Mouse (Mus musculus) stomach, postnatal 0 days (tissue): ENCODE measurements around the gene Apbb1. TPM values are rescaled to one million over a fixed set of nuclear protein-coding genes. Genes with fewer than 3 reads are reported as not detected.

Source experiments
- ATAC-seq: fragments of 200-750 bp; cut with Nextera tagmentation; 2 replicates; pipeline ENCODE4 v1.8.0; 2017; ENCODE audit not compliant: low FRiP score, low TSS enrichment
- DNase-seq: peaks from one replicate; pipeline ENCODE4 v3.0.0-alpha.2; 2016; ENCODE audit warnings: low spot score
- H3K27ac ChIP-seq: fragments of 300-500 bp; sonication (generic); replicated peaks from 2 replicates; pipeline ENCODE4 v1.5.1; 2014; ENCODE audit warnings: mild to moderate bottlenecking, control low read depth
- H3K27me3 ChIP-seq: fragments of 300-500 bp; sonication (generic); 2 replicates; pipeline ENCODE4 v1.6.1; 2014; ENCODE audit warnings: low read length; ENCODE audit not compliant: control insufficient read depth, insufficient read depth
- H3K36me3 ChIP-seq: fragments of 300-500 bp; sonication (generic); 2 replicates; pipeline ENCODE4 v1.6.1; 2014; ENCODE audit warnings: low read length, mixed read lengths; ENCODE audit not compliant: control insufficient read depth, insufficient read depth
- H3K4me1 ChIP-seq: fragments of 300-500 bp; sonication (generic); replicated peaks from 2 replicates; pipeline ENCODE4 v1.6.1; 2014; ENCODE audit warnings: antibody characterized with exemption; ENCODE audit not compliant: control insufficient read depth, insufficient read depth
- H3K4me2 ChIP-seq: fragments of 300-500 bp; sonication (generic); replicated peaks from 2 replicates; pipeline ENCODE4 v1.6.1; 2014; ENCODE audit warnings: low read depth, mild to moderate bottlenecking, control low read depth, moderate library complexity
- H3K4me3 ChIP-seq: fragments of 300-500 bp; sonication (generic); 2 replicates; pipeline ENCODE4 v1.5.1; 2014; ENCODE audit warnings: low read depth, low read length, control low read depth
- H3K9ac ChIP-seq: fragments of 300-500 bp; sonication (generic); 2 replicates; pipeline ENCODE4 v1.6.1; 2014; ENCODE audit warnings: mild to moderate bottlenecking, low read length, control low read depth, mixed read lengths
- H3K9me3 ChIP-seq: fragments of 300-500 bp; sonication (generic); 2 replicates; pipeline ENCODE4 v1.6.1; 2016; ENCODE audit warnings: low read length; ENCODE audit not compliant: control insufficient read depth
- CTCF ChIP-seq: IDR thresholded peaks from 2 replicates; pipeline ENCODE4 v1.5.1; 2016; ENCODE audit warnings: antibody characterized with exemption, low read depth, mild to moderate bottlenecking, moderate library complexity
- EP300 ChIP-seq: optimal IDR thresholded peaks from 2 replicates; pipeline ENCODE3; 2016; ENCODE audit warnings: antibody characterized with exemption
- WGBS: fragments of 180-500 bp; shearing (Covaris S2); extraction: QIAGEN DNeasy Blood & Tissue Kit; methylation state at CpG from one replicate; pipeline ENCODE4 v1.1.7; 2014; 5-methylcytosine and 5-hydroxymethylcytosine counted together
- polyA plus RNA-seq: library from polyadenylated mRNA; unstranded; fragments of >200 nt; fragmentation: Nextera tagmentation; extraction: Ambion mirVana; gene quantifications from 2 replicates; pipeline ENCODE4 v1.2.1, GENCODE M21; 2015

Apbb1 gene
- polyA plus RNA-seq: 16.6 and 18.5 TPM in 2 replicates

- H3K9me3 ChIP-seq: no peaks in the 10 kb centered on the region
- TF ChIP-seq CTCF: no peak; the same call in 1 of the 2 replicates
- TF ChIP-seq EP300: no peak
- ATAC-seq: peak; percentile 93
- peak within 1 kb of the TSS; percentile 86 for H3K4me2 ChIP-seq
- no peaks in the 10 kb centered on the region for H3K4me1 ChIP-seq
- under 1% methylated on average over 24 of the region's 54 CpGs for WGBS
- peak within 1 kb of the TSS; percentile 73 for H3K4me3 ChIP-seq
- peak within 1 kb of the TSS; percentile 70 for H3K9ac ChIP-seq
- no peaks in the 10 kb centered on the region for H3K27me3 ChIP-seq
- no peaks in the 10 kb centered on the region for H3K36me3 ChIP-seq
- peak; percentile 76 for DNase-seq
- H3K27ac ChIP-seq: peak within 1 kb of the TSS; percentile 63; the same call in 1 of the 2 replicates
Measured at GRCm38 (mm10) chr7:105581094-105581703, at the start of gene Apbb1. Gene Apbb1 (minus strand): TSS chr7:105581653.

GRCm38 (mm10) chr7:105628633-105629032, 47.2 kb upstream of the Apbb1 start:
- H3K9me3 ChIP-seq: no peaks in the 10 kb centered on the region
- no peak overlapping the region for H3K9ac ChIP-seq
- H3K4me2 ChIP-seq: no peak overlapping the region
- WGBS: 17% methylated on average over 3 of the region's 3 CpGs
- H3K4me3 ChIP-seq: no peak overlapping the region
- peak overlapping the region; percentile 69 for H3K27ac ChIP-seq
- no peak for DNase-seq
- H3K36me3 ChIP-seq: peaks cover 5% of the 10 kb centered on the region; the same call in 1 of the 2 replicates
- peaks cover 7% of the 10 kb centered on the region for H3K4me1 ChIP-seq
- ATAC-seq: peak; percentile 41; the same call in 1 of the 2 replicates
- no peaks in the 10 kb centered on the region for H3K27me3 ChIP-seq
- no peak for TF ChIP-seq CTCF

- H3K4me2 ChIP-seq: no peak overlapping the region
- 80% methylated on average over 6 of the region's 6 CpGs for WGBS
- H3K4me1 ChIP-seq: peaks cover 7% of the 10 kb centered on the region
- no peak overlapping the region for H3K4me3 ChIP-seq
- no peaks in the 10 kb centered on the region for H3K27me3 ChIP-seq
- H3K36me3 ChIP-seq: peaks cover 5% of the 10 kb centered on the region; the same call in 1 of the 2 replicates
- DNase-seq (no peak), ATAC-seq (no peak)
- TF ChIP-seq CTCF: no peak
- no peak for TF ChIP-seq EP300
- H3K27ac ChIP-seq: no peak overlapping the region
- no peak overlapping the region for H3K9ac ChIP-seq
- H3K9me3 ChIP-seq: no peaks in the 10 kb centered on the region
Measured at GRCm38 (mm10) chr7:105625397-105625796, 43.9 kb upstream of the Apbb1 start.

- WGBS: 70% methylated on average over 8 of the region's 8 CpGs
- no peak overlapping the region for H3K9ac ChIP-seq
- DNase-seq (no peak), ATAC-seq (no peak)
- H3K9me3 ChIP-seq: no peaks in the 10 kb centered on the region
- H3K4me1 ChIP-seq: no peaks in the 10 kb centered on the region
- H3K36me3 ChIP-seq: peaks cover 21% of the 10 kb centered on the region
- no peak overlapping the region for H3K4me2 ChIP-seq
- H3K27me3 ChIP-seq: no peaks in the 10 kb centered on the region
- TF ChIP-seq CTCF (no peak), EP300 (no peak)
- H3K27ac ChIP-seq: no peak overlapping the region
- H3K4me3 ChIP-seq: no peak overlapping the region
Measured at GRCm38 (mm10) chr7:105621646-105622292, 40.3 kb upstream of the Apbb1 start.

- 69% methylated on average over 4 of the region's 4 CpGs for WGBS
- no peaks in the 10 kb centered on the region for H3K27me3 ChIP-seq
Measured at GRCm38 (mm10) chr7:105621053-105621452, 39.6 kb upstream of the Apbb1 start.

GRCm38 (mm10) chr7:105619701-105620100, 38.2 kb upstream of the Apbb1 start:
- DNase-seq (no peak), ATAC-seq (no peak)
- H3K9me3 ChIP-seq: no peaks in the 10 kb centered on the region
- 40% methylated on average over 3 of the region's 3 CpGs for WGBS
- H3K27me3 ChIP-seq: no peaks in the 10 kb centered on the region
- no peak overlapping the region for H3K4me3 ChIP-seq
- no peak overlapping the region for H3K4me2 ChIP-seq
- peaks cover 18% of the 10 kb centered on the region for H3K36me3 ChIP-seq
- no peak for TF ChIP-seq CTCF
- TF ChIP-seq EP300: no peak
- no peak overlapping the region for H3K27ac ChIP-seq
- no peak overlapping the region for H3K9ac ChIP-seq
- no peaks in the 10 kb centered on the region for H3K4me1 ChIP-seq

More at GRCm38 (mm10) chr7:105621053-105621452, 39.6 kb upstream of the Apbb1 start:
- no peak overlapping the region for H3K4me2 ChIP-seq
- no peaks in the 10 kb centered on the region for H3K4me1 ChIP-seq
- DNase-seq (no peak), ATAC-seq (no peak)
- H3K9me3 ChIP-seq: no peaks in the 10 kb centered on the region
- H3K4me3 ChIP-seq: no peak overlapping the region
- H3K9ac ChIP-seq: no peak overlapping the region
- no peak overlapping the region for H3K27ac ChIP-seq
- H3K36me3 ChIP-seq: peaks cover 21% of the 10 kb centered on the region
- TF ChIP-seq EP300 (no peak), CTCF (no peak)
